Comparison of ENCODE assay signal across 8 mouse cellular contexts in genomic region chr11:119909436-119909835, GRCm38 (mm10). TPM values are rescaled to one million over a fixed set of nuclear protein-coding genes. Genes with fewer than 3 reads are reported as not detected.
DNase-seq lines count a peak whose midpoint lies in the region; ATAC-seq and TF ChIP-seq lines count a peak whose summit lies in the region.

No protein-coding gene starts in this region.

- DNase-seq in heart, adult 11 months, result peak; percentile 92
- DNase-seq in heart, adult 9 months (ENCODE audit: low spot score in 2 of 2), result no peak
- DNase-seq in forebrain, postnatal 0 days, result peak; percentile 81
- peak; percentile 74 for DNase-seq in hindbrain, postnatal 0 days (ENCODE audit: low spot score)
- DNase-seq in limb, embryonic 11.5 days (ENCODE audit: low spot score), result peak; percentile 90
- peak; percentile 62 to 65 for DNase-seq in natural killer cell, adult 2 months (ENCODE audit: low spot score in 2 of 2)
- DNase-seq in testis, postnatal 14 days (ENCODE audit: low spot score), result peak; percentile 62

- H3K36me3 ChIP-seq in forebrain, postnatal 0 days (ENCODE audit: insufficient read depth), result no peaks in the 10 kb centered on the region
- H3K36me3 ChIP-seq in hindbrain, postnatal 0 days (ENCODE audit: insufficient read depth, low read length), result no peaks in the 10 kb centered on the region
- H3K36me3 ChIP-seq in limb, embryonic 11.5 days (ENCODE audit: control insufficient read depth, insufficient read depth, low read length), result no peaks in the 10 kb centered on the region

- peak; percentile 99 for TF ChIP-seq CTCF in bone marrow macrophage, adult 2 months (IDR thresholded peaks at IDR 0.05; ENCODE audit: low read depth, low read length)
- peak; percentile 90 for TF ChIP-seq CTCF in forebrain, postnatal 0 days (IDR thresholded peaks at IDR 0.05; ENCODE audit: low read depth)
- TF ChIP-seq CTCF in hindbrain, postnatal 0 days (IDR thresholded peaks at IDR 0.05; ENCODE audit: low read depth), result peak; percentile 91

- H3K9ac ChIP-seq in forebrain, postnatal 0 days, result no peak overlapping the region
- H3K9ac ChIP-seq in hindbrain, postnatal 0 days (replicated peaks; ENCODE audit: low read length), result no peak overlapping the region
- peak overlapping the region; percentile 2; the same call in 1 of the 2 replicates for H3K9ac ChIP-seq in limb, embryonic 11.5 days (ENCODE audit: low read length)

- peaks cover 7% of the 10 kb centered on the region for H3K4me1 ChIP-seq in bone marrow macrophage, adult 2 months (ENCODE audit: control insufficient read depth, insufficient read depth, low read length)
- H3K4me1 ChIP-seq in forebrain, postnatal 0 days (ENCODE audit: insufficient read depth), result peaks cover 14% of the 10 kb centered on the region
- peaks cover 9% of the 10 kb centered on the region for H3K4me1 ChIP-seq in hindbrain, postnatal 0 days (ENCODE audit: insufficient read depth, low read length)
- H3K4me1 ChIP-seq in limb, embryonic 11.5 days (ENCODE audit: control insufficient read depth, insufficient read depth, low read length), result peaks cover 19% of the 10 kb centered on the region

- TF ChIP-seq POLR2A in bone marrow macrophage, adult 2 months (IDR thresholded peaks at IDR 0.05; ENCODE audit: borderline replicate concordance, low read depth, low read length), result peak; percentile 40; the same call in 1 of the 2 replicates

- H3K9me3 ChIP-seq in forebrain, postnatal 0 days (ENCODE audit: low read length), result no peaks in the 10 kb centered on the region
- H3K9me3 ChIP-seq in hindbrain, postnatal 0 days (ENCODE audit: low read length), result no peaks in the 10 kb centered on the region
- H3K9me3 ChIP-seq in limb, embryonic 11.5 days (ENCODE audit: control insufficient read depth, low read length), result no peaks in the 10 kb centered on the region

- 1% methylated on average over 5 of the region's 5 CpGs for WGBS in forebrain, postnatal 0 days
- 0% methylated on average over 5 of the region's 5 CpGs for WGBS in hindbrain, postnatal 0 days
- 2% methylated on average over 5 of the region's 5 CpGs for WGBS in limb, embryonic 11.5 days

- no peak for ATAC-seq in forebrain, postnatal 0 days
- no peak for ATAC-seq in hindbrain, postnatal 0 days
- no peak for ATAC-seq in limb, embryonic 11.5 days (ENCODE audit: insufficient number of reproducible peaks, low FRiP score, low TSS enrichment, low read depth)

- H3K4me2 ChIP-seq in forebrain, postnatal 0 days (ENCODE audit: low read depth), result no peak overlapping the region
- H3K4me2 ChIP-seq in hindbrain, postnatal 0 days (ENCODE audit: low read depth, low read length), result no peak overlapping the region
- no peak overlapping the region for H3K4me2 ChIP-seq in limb, embryonic 11.5 days (ENCODE audit: low read depth, severe bottlenecking)

- no peak overlapping the region for H3K4me3 ChIP-seq in bone marrow macrophage, adult 2 months (ENCODE audit: insufficient read depth, low read length)
- H3K4me3 ChIP-seq in forebrain, postnatal 0 days (ENCODE audit: low read depth, low read length), result no peak overlapping the region
- no peak overlapping the region for H3K4me3 ChIP-seq in hindbrain, postnatal 0 days (ENCODE audit: low read length)
- H3K4me3 ChIP-seq in limb, embryonic 11.5 days (ENCODE audit: low read depth, low read length), result no peak overlapping the region

- H3K27me3 ChIP-seq in forebrain, postnatal 0 days (ENCODE audit: insufficient read depth, low read length), result no peaks in the 10 kb centered on the region
- H3K27me3 ChIP-seq in hindbrain, postnatal 0 days (ENCODE audit: insufficient read depth, low read length), result no peaks in the 10 kb centered on the region
- 0 out of 2 replicates have a peak, but pooled peaks cover 2% of the 10 kb centered on the region for H3K27me3 ChIP-seq in limb, embryonic 11.5 days (ENCODE audit: control insufficient read depth, insufficient read depth, low read length)

- H3K27ac ChIP-seq in bone marrow macrophage, adult 2 months (ENCODE audit: insufficient read depth, low read depth, low read length), result no peak overlapping the region
- no peak overlapping the region for H3K27ac ChIP-seq in forebrain, postnatal 0 days (ENCODE audit: low read depth, low read length)
- no peak overlapping the region for H3K27ac ChIP-seq in hindbrain, postnatal 0 days
- no peak overlapping the region for H3K27ac ChIP-seq in limb, embryonic 11.5 days (replicated peaks; ENCODE audit: low read depth, low read length)

RNA-seq across cellular contexts. Expression of gene Chmp6, which starts 3.8 kb away (rescaled TPM):
- 34.0 and 34.8 TPM in 2 replicates for polyA plus RNA-seq in bone marrow macrophage, adult 2 months (2012; ENCODE audit: insufficient read depth, insufficient read length, missing spikeins)
- total RNA-seq in forebrain, postnatal 0 days (2014; rRNA removed), result 91.1 and 91.9 TPM in 2 replicates
- 102 and 105 TPM in 2 replicates for polyA plus RNA-seq in forebrain, postnatal 0 days (2015; fragmentation: Nextera tagmentation; extraction: Ambion mirVana)
- total RNA-seq in hindbrain, postnatal 0 days (2014; rRNA removed), result 102 and 117 TPM in 2 replicates
- 115 and 118 TPM in 2 replicates for polyA plus RNA-seq in hindbrain, postnatal 0 days (2015; fragmentation: Nextera tagmentation; extraction: Ambion mirVana)
- 101 and 109 TPM in 2 replicates for polyA plus RNA-seq in limb, embryonic 11.5 days (2014; fragmentation: Nextera tagmentation; extraction: Ambion mirVana)

RNA-seq across cellular contexts. Expression of gene Baiap2, which starts 33.1 kb away (rescaled TPM):
- 38.5 and 41.8 TPM in 2 replicates for polyA plus RNA-seq in bone marrow macrophage, adult 2 months (2012; ENCODE audit: insufficient read depth, insufficient read length, missing spikeins)
- 42.3 and 52.0 TPM in 2 replicates for total RNA-seq in forebrain, postnatal 0 days (2014; rRNA removed)
- 31.1 and 36.6 TPM in 2 replicates for polyA plus RNA-seq in forebrain, postnatal 0 days (2015; fragmentation: Nextera tagmentation; extraction: Ambion mirVana)
- 45.9 and 62.4 TPM in 2 replicates for total RNA-seq in hindbrain, postnatal 0 days (2014; rRNA removed)
- 30.8 and 31.5 TPM in 2 replicates for polyA plus RNA-seq in hindbrain, postnatal 0 days (2015; fragmentation: Nextera tagmentation; extraction: Ambion mirVana)
- polyA plus RNA-seq in limb, embryonic 11.5 days (2014; fragmentation: Nextera tagmentation; extraction: Ambion mirVana), result 14.8 and 17.7 TPM in 2 replicates

Comparison
In these comparisons a context has a peak if more than half of its experiments do, and no peak if none do; other contexts are left out.
1. DNase-seq: peak in heart, adult 11 months (single experiment), forebrain, postnatal 0 days (single experiment), hindbrain, postnatal 0 days (single experiment), limb, embryonic 11.5 days (single experiment), natural killer cell, adult 2 months (2 of 2) and testis, postnatal 14 days (single experiment); none in heart, adult 9 months (0 of 2).
2. Peak in every context shown above with its lines, with median percentiles within 50 percentile points of each other: CTCF ChIP-seq.